Mouse (Mus musculus) testis, postnatal 14 days (tissue): ENCODE measurements around the gene Gm13040.
"Not testable (repeated sequence)": the region's sequence is repeated elsewhere in the genome, so short reads cannot be mapped to it uniquely, and the experiment has no call there.

Experiments
- DNase-seq: peaks from one replicate; pipeline ENCODE4 v3.0.0; 2021; ENCODE audit warnings: low spot score

Gm13040 gene

GRCm38 (mm10) chr4:143535654-143536053 lies at the start of gene Gm13040:
Gm13040 (plus strand) TSS chr4:143535954.
- DNase-seq: not testable (repeated sequence)

- DNase-seq: no peak
Measured at GRCm38 (mm10) chr4:143511043-143511442, 24.7 kb upstream of the Gm13040 start, which contains the start of gene Gm13043. Gm13043 (plus strand) TSS chr4:143511343.

- not testable (repeated sequence) for DNase-seq
Measured at GRCm38 (mm10) chr4:143551400-143551799, 15.6 kb downstream of the Gm13040 start, which contains the start of the genes BC080695 and Gm13057. BC080695 (plus strand) TSS chr4:143551700. Gm13057 (plus strand) TSS chr4:143551709.
